Mouse (Mus musculus) urinary bladder, postnatal 14 days (tissue): ENCODE data around the gene Slc4a4.
A peak's percentile ranks its signal among the peaks of the same experiment; 100 is the strongest.

Experiments used
- DNase-seq: peaks from one replicate; pipeline ENCODE4 v3.0.0; 2021; ENCODE audit warnings: low spot score

Gene Slc4a4

DNA sequence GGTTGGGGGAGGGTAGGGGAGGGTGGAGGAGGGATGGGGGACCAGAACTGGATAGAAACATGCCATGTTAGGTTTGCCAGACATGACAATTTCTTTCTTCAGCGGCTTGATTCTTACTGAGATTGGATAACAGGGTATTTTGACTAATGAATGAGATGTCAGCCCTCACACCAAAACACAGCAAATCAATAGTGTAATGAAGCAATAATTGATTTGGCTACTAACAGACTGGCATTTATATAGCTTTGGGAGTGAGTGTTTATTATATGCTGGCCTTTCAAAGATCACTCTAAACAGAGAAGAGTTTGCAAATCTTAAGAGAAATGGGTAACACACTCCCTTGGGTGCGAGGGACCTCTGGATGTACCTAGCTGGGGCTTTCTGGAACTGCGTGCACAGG, 30.6 kb downstream of the Slc4a4 start:
- DNase-seq, result no peak

DNA sequence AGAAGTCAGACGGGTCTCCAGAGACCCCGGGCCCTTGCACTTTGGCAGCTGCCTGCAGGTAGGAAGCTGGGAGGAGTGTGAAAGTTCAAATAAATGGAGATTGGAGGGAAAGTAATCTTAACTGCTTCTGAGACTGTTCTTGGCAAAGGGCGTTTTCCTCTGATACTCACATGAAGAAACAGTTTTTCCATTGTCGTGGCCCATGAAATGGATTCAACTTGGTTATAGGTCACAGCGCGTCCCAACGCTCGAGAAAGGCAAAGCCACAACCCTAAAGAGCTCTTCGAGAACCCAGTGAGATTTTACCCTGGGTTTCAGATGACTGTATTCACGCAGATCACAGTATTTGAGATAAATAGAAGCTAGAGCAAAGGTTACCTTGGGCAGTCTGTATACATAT, 31.0 kb downstream of the Slc4a4 start:
- no peak for DNase-seq

DNA sequence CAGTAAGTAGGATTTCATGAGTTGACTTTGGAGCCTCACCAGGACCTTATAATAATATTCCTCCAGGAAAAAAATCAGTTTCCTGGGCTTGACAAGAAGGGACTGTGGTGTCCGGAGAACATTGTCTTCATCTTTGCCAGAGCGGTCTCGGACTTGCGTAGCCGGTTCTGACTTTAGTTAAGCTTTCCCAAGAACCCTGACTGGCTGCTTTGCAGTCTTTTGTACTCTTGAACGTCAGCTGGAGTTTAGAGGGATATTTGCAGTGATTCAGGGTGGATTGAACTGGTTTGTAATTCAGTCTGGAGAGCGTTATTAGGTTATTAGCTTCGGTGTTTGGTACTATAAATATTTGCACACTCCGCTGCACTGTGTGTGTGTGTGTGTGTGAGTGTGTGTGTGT, 31.9 kb downstream of the Slc4a4 start:
- DNase-seq, result no peak

- DNase-seq, result no peak
Measured at GRCm38 (mm10) chr5:88925576-88925975, 39.0 kb downstream of the Slc4a4 start.

DNA sequence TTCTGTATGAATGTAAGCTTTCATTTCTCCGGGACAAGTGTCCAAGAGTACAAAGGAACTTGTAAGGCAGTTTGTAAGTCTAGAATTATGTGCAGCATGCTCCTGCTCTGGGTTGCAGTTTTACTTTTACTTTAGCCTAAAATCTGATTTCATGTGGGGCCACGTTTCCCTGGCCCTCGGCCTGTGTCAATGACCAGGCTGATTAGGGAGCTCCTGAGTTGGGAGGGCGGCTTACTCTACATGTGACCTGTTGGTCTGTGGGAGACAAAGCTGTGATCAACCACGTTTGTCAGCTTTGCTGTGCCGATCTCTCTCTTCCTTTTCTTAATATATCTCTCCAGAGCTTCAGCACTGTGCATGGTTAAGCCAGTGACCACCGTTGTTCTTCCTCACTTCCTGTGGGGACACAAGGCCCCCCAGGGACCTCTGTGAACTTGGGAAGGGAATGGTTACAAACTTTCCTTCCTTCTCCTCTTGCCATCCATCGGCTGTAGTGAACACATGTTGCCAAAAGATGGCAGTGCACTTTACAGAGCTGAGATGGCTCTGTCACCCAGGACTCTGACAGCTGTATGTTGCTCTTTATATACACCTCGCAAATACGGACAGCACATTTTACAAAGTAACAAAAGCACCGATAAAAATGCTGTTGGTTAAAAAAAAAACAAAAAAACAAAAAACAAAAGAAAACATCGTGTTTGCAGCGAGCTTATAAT, 41.7 kb downstream of the Slc4a4 start:
- peak; percentile 38 for DNase-seq

DNA sequence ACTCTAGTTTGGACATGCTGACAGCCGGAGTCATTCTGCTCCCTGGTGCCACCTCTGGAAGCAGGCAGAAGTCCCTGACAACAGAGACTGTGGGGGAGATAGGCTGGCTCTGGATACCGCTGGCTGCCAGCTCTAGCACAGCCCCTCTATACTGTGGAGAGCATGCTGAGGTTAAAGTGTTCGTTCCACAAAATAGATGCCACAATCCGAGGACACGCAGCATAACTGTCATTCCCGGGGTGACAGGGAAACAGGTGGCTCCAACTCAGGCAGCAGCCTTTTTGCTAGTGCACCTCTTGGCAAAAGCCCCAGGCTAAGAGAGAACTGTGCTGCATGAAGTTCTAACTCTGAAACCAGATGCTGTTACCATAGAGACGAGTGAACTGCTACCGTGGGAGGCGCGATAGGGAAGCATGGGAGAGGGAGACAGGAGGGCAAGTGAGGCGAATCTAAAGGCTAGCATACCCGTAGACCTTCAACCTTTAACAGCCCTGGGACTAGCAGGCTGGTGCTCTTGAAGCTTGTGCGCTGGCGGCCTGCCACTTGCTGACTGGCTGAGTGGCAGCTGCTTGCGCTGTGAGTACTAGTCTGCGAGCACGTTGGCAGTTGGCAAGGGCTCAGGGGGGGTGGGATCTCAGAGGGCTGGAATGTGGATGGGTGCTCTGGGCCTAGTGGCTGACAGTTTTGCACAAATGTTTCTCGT, 42.9 kb downstream of the Slc4a4 start:
- peak; percentile 41 for DNase-seq

DNA sequence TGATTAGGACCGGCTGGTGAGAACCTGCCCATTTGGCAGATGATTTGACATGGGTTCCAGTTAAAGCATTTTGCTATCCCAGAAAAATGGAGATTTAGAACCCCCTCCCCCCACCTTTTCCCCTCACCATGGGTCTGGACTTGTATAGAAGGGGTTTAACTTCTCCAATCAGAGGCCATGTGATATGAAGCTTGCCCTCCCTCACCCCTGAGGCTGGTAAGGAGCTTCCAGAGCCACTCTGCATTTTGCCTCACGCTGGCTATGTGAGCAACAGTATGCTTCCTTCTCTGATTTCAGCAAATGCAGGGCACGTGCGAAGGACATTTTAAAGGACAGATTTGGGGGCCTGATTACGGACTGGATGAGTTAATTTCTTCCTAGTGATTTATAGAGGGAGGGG, 43.5 kb downstream of the Slc4a4 start:
- no peak for DNase-seq

GRCm38 (mm10) chr5:88930611-88931010, 44.0 kb downstream of the Slc4a4 start:
- no peak for DNase-seq

- no peak for DNase-seq
Measured at GRCm38 (mm10) chr5:88931176-88931575, 44.6 kb downstream of the Slc4a4 start.

GRCm38 (mm10) chr5:88933454-88933853, 46.8 kb downstream of the Slc4a4 start:
- DNase-seq, result no peak

DNA sequence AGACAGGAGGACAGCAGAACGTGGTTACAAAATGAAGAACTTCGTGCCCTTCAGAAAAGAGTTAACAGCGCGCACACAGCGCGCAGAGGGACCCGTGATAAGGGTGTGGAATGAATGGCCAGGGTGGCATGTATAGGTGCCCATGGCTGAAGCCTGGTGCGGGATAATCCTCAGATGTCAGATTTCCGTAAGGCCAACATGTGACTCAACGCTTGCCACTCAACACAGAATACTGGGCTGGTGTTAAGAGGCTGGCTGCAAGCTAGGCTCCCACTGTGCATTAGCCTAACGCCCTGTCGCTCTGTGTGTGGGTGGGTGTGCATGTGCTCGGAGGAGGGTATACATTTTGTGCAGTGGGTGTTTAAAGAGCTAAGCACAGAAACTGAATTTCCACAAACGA, 47.3 kb downstream of the Slc4a4 start:
- no peak for DNase-seq

DNA sequence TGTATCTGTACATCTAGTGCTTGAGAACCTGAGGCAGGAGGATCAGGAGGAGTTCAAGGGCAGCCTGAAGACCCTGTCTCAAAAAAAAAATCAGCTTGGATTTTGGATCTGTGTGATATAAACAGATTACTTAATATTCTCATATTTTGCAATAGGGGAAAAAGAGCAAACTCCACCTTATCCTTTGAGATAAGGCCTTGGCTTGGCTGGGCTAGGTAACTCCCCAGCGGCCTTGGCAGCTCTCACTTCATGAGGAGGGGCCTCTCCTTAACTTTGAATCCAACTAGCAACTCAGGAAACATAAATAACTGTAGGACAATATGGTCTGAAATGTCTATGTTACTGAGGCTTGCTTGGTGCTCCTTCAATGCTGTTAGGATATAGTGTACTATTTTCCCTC, 51.6 kb downstream of the Slc4a4 start:
- DNase-seq, result no peak

- no peak for DNase-seq
Measured at GRCm38 (mm10) chr5:88939151-88939550, 52.5 kb downstream of the Slc4a4 start.

DNA sequence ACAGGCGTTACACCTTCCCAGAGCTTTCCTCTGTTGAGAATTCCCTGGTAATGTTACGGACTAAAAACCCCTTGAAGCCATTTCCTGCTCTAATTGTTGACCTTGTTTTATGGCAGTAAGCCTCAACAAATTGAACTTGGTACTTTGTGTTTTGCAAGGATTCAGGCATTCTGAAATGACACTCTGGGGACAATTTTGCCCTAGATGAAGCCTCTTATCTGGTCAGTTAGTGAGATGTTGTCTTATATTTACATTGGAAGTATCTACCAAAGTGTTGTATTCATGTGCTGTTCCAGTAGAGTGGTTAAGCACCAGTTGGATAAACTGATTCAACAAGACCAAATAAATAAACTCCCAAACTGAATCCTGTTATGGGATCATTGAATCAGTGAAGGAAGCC, 53.2 kb downstream of the Slc4a4 start:
- no peak for DNase-seq

GRCm38 (mm10) chr5:88941905-88942304, 55.3 kb downstream of the Slc4a4 start:
- no peak for DNase-seq

DNA sequence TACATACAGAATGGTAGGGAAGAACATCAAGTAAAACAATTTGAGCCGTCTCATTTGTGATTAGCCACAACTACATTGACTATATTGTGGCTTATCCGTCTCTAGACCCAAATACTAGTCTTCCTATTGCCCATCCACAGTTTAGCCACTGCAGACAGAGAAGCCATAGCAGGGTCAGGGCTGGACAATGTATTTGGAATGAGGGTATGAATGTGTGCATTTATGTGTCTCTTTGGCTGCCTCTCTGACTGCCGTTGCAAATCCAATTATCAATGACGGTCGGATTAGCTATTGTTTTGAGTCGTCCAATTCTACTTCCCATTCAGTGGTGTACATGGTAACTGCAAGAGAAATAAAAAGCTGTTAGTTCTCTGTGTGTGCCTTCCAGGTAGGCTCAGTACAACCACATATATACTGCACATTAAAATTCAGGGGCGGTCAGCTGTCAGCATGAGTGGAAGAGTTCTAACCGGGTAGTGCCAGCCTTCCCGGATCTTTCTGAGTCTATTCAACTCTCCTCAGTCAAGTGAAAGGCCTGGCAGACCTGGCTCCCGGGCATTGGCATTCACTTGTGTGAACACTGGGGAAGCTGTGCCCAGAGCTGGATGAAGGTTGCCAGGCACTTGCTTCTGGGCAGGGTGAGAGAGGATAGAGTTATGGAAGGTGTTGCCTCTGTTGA, 59.2 kb downstream of the Slc4a4 start:
- no peak for DNase-seq

DNA sequence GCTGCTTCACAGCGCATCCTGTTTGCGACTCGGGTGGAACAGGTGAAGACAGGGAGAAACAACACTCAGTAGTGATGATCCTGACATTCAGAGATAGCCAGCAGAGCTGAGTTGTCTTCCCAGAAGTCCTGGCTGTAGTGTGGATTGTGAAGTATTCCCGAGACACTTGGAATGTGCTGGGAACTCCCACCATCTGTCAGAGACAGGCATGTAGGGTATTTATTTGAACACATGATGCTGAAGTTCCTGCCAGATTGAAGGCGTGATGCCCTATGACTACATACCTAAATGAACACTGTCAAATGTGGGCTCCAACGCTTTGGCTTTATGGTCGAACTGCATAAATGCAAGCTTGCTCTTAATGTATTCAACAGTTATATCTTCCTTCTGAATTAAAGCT, 63.7 kb downstream of the Slc4a4 start:
- no peak for DNase-seq

DNA sequence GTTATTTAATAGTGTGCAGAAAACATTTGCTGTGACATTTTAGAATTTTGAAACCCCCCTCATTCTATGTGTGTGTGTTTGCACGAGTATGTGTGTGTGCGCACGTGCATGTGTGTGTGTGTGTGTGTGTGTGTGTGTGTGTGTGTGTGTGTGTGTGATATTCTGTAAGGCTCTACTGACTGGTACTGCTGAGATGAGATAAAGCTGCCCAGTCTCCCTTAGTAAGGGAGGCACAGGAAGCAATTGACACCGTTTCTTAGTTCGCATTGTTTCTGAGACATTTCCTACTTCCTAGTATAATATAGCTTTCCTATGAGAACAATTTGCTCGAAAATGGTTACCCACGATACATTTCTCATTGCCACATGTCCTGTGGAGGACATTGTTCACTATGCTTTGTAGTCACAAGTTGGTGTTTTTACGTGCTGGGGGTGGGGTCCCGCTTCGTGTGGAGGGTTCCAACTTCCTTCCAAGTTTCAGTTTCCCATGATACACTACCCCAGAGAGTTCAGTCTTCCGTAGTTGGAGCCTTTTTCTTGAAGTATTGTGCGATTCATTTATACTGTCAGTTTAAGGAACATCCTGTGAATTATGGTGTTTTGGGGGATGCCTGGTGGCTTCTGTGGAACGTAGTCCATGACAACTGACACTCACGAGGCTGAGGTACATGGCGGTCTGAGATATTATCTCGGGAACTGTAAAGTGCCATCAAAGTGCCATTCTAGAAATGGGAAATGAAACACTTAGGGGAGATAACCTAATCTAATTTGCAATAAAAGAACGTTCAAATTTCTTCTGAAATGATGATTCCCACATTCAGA, 66.3 kb downstream of the Slc4a4 start:
- no peak for DNase-seq

DNA sequence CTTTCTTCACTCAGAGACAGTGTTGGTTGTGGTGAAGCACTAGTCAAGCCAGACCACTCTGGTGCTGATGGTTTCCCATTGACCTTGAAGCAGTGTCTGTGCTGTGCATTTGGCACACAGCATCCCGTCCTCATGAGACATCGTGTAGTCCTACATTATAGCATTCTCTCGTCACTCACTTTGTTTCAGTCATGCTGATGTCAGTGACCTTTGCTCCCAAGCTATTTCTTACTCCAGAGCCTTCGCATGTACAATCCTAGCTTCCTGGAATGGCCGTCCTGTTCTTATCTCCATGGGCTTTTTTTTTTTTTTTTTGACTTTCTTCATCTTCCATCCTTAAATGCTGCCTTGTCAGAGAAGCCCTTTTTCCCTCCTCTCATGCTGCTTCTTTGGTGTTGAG, 71.1 kb downstream of the Slc4a4 start:
- no peak for DNase-seq

- DNase-seq, result no peak
Measured at GRCm38 (mm10) chr5:88958966-88959365, 72.3 kb downstream of the Slc4a4 start.

DNA sequence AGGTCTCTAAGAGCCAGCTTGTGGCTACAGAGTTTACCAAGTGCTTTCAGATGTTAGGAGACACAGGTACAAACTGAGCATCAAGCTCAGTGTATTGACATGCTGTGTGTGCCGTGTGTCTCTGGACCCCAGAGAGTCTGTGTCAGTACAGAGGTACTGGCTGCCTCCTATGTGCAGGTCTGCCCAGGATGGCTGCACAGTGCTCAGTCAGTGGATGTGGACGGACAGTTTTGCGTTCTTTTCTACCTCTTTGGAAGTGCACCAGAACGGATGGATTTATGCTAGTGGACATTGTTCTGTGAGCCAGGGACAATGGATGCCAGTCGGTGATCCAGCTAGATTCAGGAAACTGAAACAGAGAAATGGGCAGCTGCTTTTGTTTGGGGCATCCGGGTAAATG, 72.8 kb downstream of the Slc4a4 start:
- no peak for DNase-seq

GRCm38 (mm10) chr5:88960342-88961105, 73.9 kb downstream of the Slc4a4 start:
- no peak for DNase-seq
